Mouse (Mus musculus) ES-E14 (cell line): ENCODE data around the gene Nmt1. TPM values are rescaled to one million over a fixed set of nuclear protein-coding genes. Genes with fewer than 3 reads are reported as not detected.

Experiments used
- DNase-seq: peaks from one replicate; pipeline ENCODE4 v3.0.0-alpha.2; 2013; ENCODE audit warnings: low read depth, low spot score
- H3K27ac ChIP-seq: 2 replicates; pipeline ENCODE4 v1.5.1; 2012; ENCODE audit warnings: low read depth, mild to moderate bottlenecking, low read length, moderate library complexity, mixed read lengths; ENCODE audit not compliant: poor library complexity, insufficient read depth, severe bottlenecking
- H3K36me3 ChIP-seq: 2 replicates; pipeline ENCODE4 v1.6.1; 2012; ENCODE audit warnings: mild to moderate bottlenecking, low read length, moderate library complexity, mixed read lengths; ENCODE audit not compliant: control insufficient read depth, poor library complexity, insufficient read depth, severe bottlenecking
- H3K4me1 ChIP-seq, 2 experiments: fragments of 150-350 bp in 1 of 2; sonication (generic) in 1 of 2; 2 replicates each; pipeline ENCODE4 v1.6.1; 2012; ENCODE audit warnings: low read length in 2 of 2, mild to moderate bottlenecking in 1 of 2, mixed read lengths in 1 of 2; ENCODE audit not compliant: control insufficient read depth in 2 of 2, insufficient read depth in 2 of 2, poor library complexity in 1 of 2
- H3K4me3 ChIP-seq, 2 experiments: fragments of 150-350 bp in 1 of 2; sonication (generic) in 1 of 2; 2 replicates each; pipeline ENCODE4 v1.5.1; 2012; ENCODE audit warnings: low read length in 2 of 2, low read depth in 1 of 2, mild to moderate bottlenecking in 1 of 2, mixed read lengths in 1 of 2; ENCODE audit not compliant: insufficient read depth in 1 of 2, poor library complexity in 1 of 2, severe bottlenecking in 1 of 2
- H3K9ac ChIP-seq: 2 replicates; pipeline ENCODE4 v1.6.1; 2012; ENCODE audit warnings: low read depth, mild to moderate bottlenecking, low read length, mixed read lengths; ENCODE audit not compliant: poor library complexity, insufficient read depth, severe bottlenecking
- H3K9me3 ChIP-seq: fragments of 150-350 bp; sonication (generic); 2 replicates; pipeline ENCODE4 v1.6.1; 2012; ENCODE audit warnings: low read depth, mild to moderate bottlenecking, low read length; ENCODE audit not compliant: control insufficient read depth, insufficient read depth
- CHD2 ChIP-seq: IDR thresholded peaks from 2 replicates; pipeline ENCODE4 v1.6.1; 2014; ENCODE audit warnings: mild to moderate bottlenecking, low read depth, low read length, inconsistent platforms
- HCFC1 ChIP-seq: IDR thresholded peaks from 2 replicates; pipeline ENCODE4 v1.6.1; 2012; ENCODE audit warnings: low read length, inconsistent platforms, borderline replicate concordance; ENCODE audit not compliant: insufficient read depth
- MAFK ChIP-seq: IDR thresholded peaks from 2 replicates; pipeline ENCODE4 v1.6.1; 2014; ENCODE audit warnings: mild to moderate bottlenecking, low read depth, low read length, inconsistent platforms; ENCODE audit not compliant: insufficient read depth
- ZC3H11A ChIP-seq: IDR thresholded peaks from 2 replicates; pipeline ENCODE4 v1.6.1; 2012; ENCODE audit warnings: low read depth, mild to moderate bottlenecking, inconsistent platforms, low read length, borderline replicate concordance
- ZNF384 ChIP-seq: IDR thresholded peaks from 2 replicates; pipeline ENCODE4 v1.6.1; 2012; ENCODE audit warnings: low read depth, low read length, inconsistent platforms
- in situ Hi-C, 2 experiments: fragments of 600-800 bp; cut with MboI; formaldehyde crosslinking; loops; one replicate each; pipeline ENCODE4 v1.15.1; 2025; ENCODE audit warnings: low sequenced_read_pairs in 2 of 2, inconsistent platforms in 1 of 2; ENCODE audit not compliant: unreplicated experiment in 2 of 2
- total RNA-seq: library from RNA; depleted of rRNA; stranded (reverse); fragments of 300-350 nt; gene quantifications from 2 replicates; pipeline ENCODE4 v1.2.3, GENCODE M21; 2012

The Nmt1 gene
- total RNA-seq, 1 experiment = 61.0 TPM

GRCm38 (mm10) chr11:102996991-102997770, 30.8 kb upstream of the Nmt1 start:
- H3K9ac ChIP-seq = no peak overlapping the region
- peaks cover 51% of the 10 kb centered on the region for H3K36me3 ChIP-seq
- H3K4me3 ChIP-seq = no peak overlapping the region
- H3K4me1 ChIP-seq = peaks cover 0 to 7% of the 10 kb centered on the region in 2 experiments; a peak in 1 of 4 replicates
- peak overlapping the region; percentile 11; the same call in 1 of the 2 replicates for H3K27ac ChIP-seq
- DNase-seq = no peak
- TF ChIP-seq CHD2 (no peak), ZC3H11A (no peak), ZNF384 (no peak), MAFK (no peak), HCFC1 (no peak)
- H3K9me3 ChIP-seq = no peaks in the 10 kb centered on the region
- in situ Hi-C loops = loop anchor here in 1 of 2 experiments (10.0 kb wide), 1 partner anchor 102 kb away; no protein-coding TSS in a partner anchor

DNA sequence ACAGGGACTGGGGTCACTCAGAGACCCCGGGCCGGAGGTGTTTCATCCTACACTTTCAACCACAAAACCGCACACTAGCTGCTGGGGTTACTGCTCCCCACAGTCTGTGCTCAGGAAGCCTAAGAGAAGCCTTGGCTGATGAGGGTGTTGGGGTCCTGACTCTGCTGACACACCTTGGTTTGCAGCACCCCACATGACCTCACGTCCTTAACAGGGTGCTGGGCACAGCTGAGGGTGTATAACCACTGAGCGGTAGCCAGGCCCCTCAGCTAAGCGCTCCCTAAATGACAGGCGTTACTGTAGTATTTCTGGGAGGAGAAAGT, 29.8 kb upstream of the Nmt1 start:
- TF ChIP-seq MAFK (no peak), CHD2 (no peak), ZC3H11A (no peak), HCFC1 (no peak), ZNF384 (no peak)
- H3K4me3 ChIP-seq = no peak overlapping the region
- H3K4me1 ChIP-seq = peaks cover 2 to 9% of the 10 kb centered on the region in 2 experiments
- in situ Hi-C loops = loop anchor here in 1 of 2 experiments (10.0 kb wide), 1 partner anchor 103 kb away; no protein-coding TSS in a partner anchor
- no peak overlapping the region for H3K27ac ChIP-seq
- H3K9me3 ChIP-seq = no peaks in the 10 kb centered on the region
- no peak overlapping the region for H3K9ac ChIP-seq
- no peak for DNase-seq
- peaks cover 51% of the 10 kb centered on the region for H3K36me3 ChIP-seq

GRCm38 (mm10) chr11:102998577-102999316, 29.2 kb upstream of the Nmt1 start:
- DNase-seq = no peak
- H3K4me1 ChIP-seq = peaks cover 2 to 12% of the 10 kb centered on the region in 2 experiments
- no peak overlapping the region for H3K4me3 ChIP-seq
- H3K36me3 ChIP-seq = peaks cover 50% of the 10 kb centered on the region
- TF ChIP-seq HCFC1 (no peak), ZNF384 (no peak), MAFK (no peak), CHD2 (no peak), ZC3H11A (no peak)
- H3K27ac ChIP-seq = no peak overlapping the region
- in situ Hi-C loops = loop anchor here in 1 of 2 experiments (10.0 kb wide), 1 partner anchor 104 kb away; no protein-coding TSS in a partner anchor
- no peak overlapping the region for H3K9ac ChIP-seq
- no peaks in the 10 kb centered on the region for H3K9me3 ChIP-seq

DNA sequence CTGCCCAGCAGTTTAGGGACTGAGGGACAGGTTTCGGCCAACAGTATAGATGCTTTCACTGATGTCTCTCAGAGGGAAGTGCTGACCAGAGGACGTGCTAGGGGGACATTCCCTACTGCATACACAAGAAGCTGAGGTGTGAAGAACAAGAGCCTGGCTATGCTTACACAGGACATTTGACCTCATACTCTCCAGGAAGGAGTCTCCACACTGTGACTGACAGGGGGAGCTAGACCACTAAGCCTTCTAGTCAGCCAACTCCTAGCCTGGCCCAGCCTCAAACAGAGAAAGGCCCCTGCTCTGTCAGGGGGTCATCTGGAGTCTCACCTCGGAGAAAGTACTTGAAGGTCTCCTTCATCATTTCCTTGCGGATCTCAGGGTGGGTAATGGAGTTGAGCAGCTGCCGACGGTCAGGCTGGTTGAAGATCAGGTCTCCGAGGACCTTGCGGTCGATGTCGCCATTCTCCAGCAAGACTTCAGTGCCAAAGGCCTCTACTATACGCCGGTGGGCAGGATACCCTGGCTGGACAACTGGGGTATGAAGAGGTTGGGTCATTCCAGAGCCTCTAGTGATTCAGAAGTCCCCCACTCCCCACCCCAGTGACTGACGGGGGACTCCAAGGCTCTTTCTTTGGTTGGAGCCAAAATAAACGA, 28.5 kb upstream of the Nmt1 start:
- no peaks in the 10 kb centered on the region for H3K9me3 ChIP-seq
- no peak overlapping the region for H3K9ac ChIP-seq
- no peak for TF ChIP-seq ZNF384
- no peak for TF ChIP-seq MAFK
- TF ChIP-seq CHD2 = no peak
- no peak for TF ChIP-seq ZC3H11A
- no peak for TF ChIP-seq HCFC1
- H3K36me3 ChIP-seq = peaks cover 50% of the 10 kb centered on the region
- H3K27ac ChIP-seq = no peak overlapping the region
- DNase-seq = no peak
- H3K4me1 ChIP-seq = peaks cover 2 to 12% of the 10 kb centered on the region in 2 experiments
- in situ Hi-C loops = loop anchor here in 1 of 2 experiments (10.0 kb wide), 1 partner anchor 105 kb away; no protein-coding TSS in a partner anchor
- H3K4me3 ChIP-seq = no peak overlapping the region
